Mouse (Mus musculus) neural tube, embryonic 14.5 days (tissue): ENCODE measurements around the gene Ms4a4d. TPM values are rescaled to one million over a fixed set of nuclear protein-coding genes. Genes with fewer than 3 reads are reported as not detected.

ENCODE experiments used
- ATAC-seq: fragments of 200-750 bp; cut with Nextera tagmentation; 2 replicates; pipeline ENCODE4 v1.8.0; 2017; ENCODE audit warnings: low read depth, mild to moderate bottlenecking, moderate TSS enrichment, moderate library complexity
- H3K27ac ChIP-seq: fragments of 300-500 bp; sonication (generic); 2 replicates; pipeline ENCODE4 v1.5.1; 2014; ENCODE audit warnings: low read depth, mild to moderate bottlenecking, control low read depth, low read length, moderate library complexity, mixed read lengths
- H3K27me3 ChIP-seq: fragments of 300-500 bp; sonication (generic); 2 replicates; pipeline ENCODE4 v1.6.1; 2014; ENCODE audit warnings: low read length; ENCODE audit not compliant: control insufficient read depth, insufficient read depth
- H3K36me3 ChIP-seq: fragments of 300-500 bp; sonication (generic); 2 replicates; pipeline ENCODE4 v1.6.1; 2014; ENCODE audit warnings: low read length, mixed read lengths; ENCODE audit not compliant: control insufficient read depth, insufficient read depth
- H3K4me1 ChIP-seq: fragments of 300-500 bp; sonication (generic); 2 replicates; pipeline ENCODE4 v1.6.1; 2014; ENCODE audit warnings: low read length; ENCODE audit not compliant: control insufficient read depth, insufficient read depth
- H3K4me2 ChIP-seq: fragments of 300-500 bp; sonication (generic); 2 replicates; pipeline ENCODE4 v1.6.1; 2014; ENCODE audit warnings: mild to moderate bottlenecking, low read depth, low read length, control low read depth
- H3K4me3 ChIP-seq: fragments of 300-500 bp; sonication (generic); 2 replicates; pipeline ENCODE4 v1.5.1; 2014; ENCODE audit warnings: low read depth, low read length, control low read depth, mixed read lengths
- H3K9ac ChIP-seq: fragments of 300-500 bp; sonication (generic); replicated peaks from 2 replicates; pipeline ENCODE4 v1.6.1; 2014; ENCODE audit warnings: low read depth, mild to moderate bottlenecking, control low read depth, low read length, mixed read lengths
- H3K9me3 ChIP-seq: fragments of 300-500 bp; sonication (generic); 2 replicates; pipeline ENCODE4 v1.6.1; 2016; ENCODE audit warnings: low read length; ENCODE audit not compliant: control insufficient read depth
- WGBS: fragments of 180-500 bp; shearing (Covaris S2); extraction: QIAGEN DNeasy Blood & Tissue Kit; methylation state at CpG from one replicate; pipeline ENCODE4 v1.1.7; 2014; 5-methylcytosine and 5-hydroxymethylcytosine counted together
- polyA plus RNA-seq: library from polyadenylated mRNA; unstranded; fragments of >200 nt; fragmentation: Nextera tagmentation; extraction: Ambion mirVana; gene quantifications from 2 replicates; pipeline ENCODE4 v1.2.1, GENCODE M21; 2014

The Ms4a4d gene
- polyA plus RNA-seq, 1 experiment from 2014 or later: 0.17 TPM

DNA sequence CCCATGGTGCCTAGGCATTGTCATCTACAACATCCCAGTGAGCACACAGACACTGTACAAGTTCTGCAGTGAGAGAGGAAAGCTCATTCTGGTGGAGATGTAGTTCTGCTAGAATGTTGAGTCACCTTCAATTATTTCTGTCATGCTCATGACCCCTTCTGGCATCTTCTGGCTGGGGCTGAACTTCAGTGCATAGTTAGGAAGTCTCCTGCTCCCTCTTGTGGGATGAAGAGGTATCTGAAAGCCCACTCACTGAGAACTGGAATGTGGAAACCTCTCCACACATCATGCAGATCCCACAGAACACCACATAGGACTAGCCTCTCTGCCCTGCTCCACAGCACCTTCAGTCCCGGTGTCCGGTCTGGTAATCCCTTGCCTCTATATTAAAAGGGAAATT, 65.4 kb downstream of the Ms4a4d start:
- Histone ChIP-seq H3K4me1 (no peaks in the 10 kb centered on the region), H3K36me3 (no peaks in the 10 kb centered on the region), H3K4me2 (no peak overlapping the region), H3K27me3 (no peaks in the 10 kb centered on the region), H3K9me3 (no peaks in the 10 kb centered on the region), H3K4me3 (no peak overlapping the region), H3K9ac (no peak overlapping the region), H3K27ac (no peak overlapping the region)
- WGBS: 93% methylated on average over 2 of the region's 2 CpGs
- no peak for ATAC-seq

DNA sequence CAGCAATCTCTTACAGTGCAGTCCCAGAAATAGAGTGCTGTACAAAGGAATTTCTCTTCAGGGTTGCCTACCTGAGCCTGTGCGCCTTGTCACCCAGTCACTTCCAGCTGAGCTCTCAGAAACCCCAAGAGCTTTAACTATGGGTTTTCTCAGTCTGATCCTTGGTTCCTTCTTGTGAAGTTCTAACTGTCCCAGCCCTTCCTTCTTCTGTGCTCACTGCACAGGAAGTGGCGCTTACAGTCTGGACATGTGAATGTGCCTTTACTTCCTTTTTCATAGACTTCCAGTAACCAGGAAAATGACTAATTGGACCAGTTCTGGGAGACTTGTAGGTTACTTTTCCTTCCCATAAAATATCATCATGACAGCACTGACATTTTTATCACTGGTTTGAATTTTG, 68.0 kb downstream of the Ms4a4d start, which contains the start of gene Ms4a6d:
Ms4a6d (minus strand) TSS at position 247 of the 400 bp plus-strand sequence.
- H3K4me1 ChIP-seq: no peaks in the 10 kb centered on the region
- H3K4me2 ChIP-seq: no peak within 1 kb of the TSS
- WGBS: 88% methylated on average over 2 of the region's 2 CpGs
- no peak within 1 kb of the TSS for H3K9ac ChIP-seq
- no peak within 1 kb of the TSS for H3K27ac ChIP-seq
- no peaks in the 10 kb centered on the region for H3K36me3 ChIP-seq
- no peak for ATAC-seq
- H3K4me3 ChIP-seq: no peak within 1 kb of the TSS
- H3K27me3 ChIP-seq: no peaks in the 10 kb centered on the region
- H3K9me3 ChIP-seq: no peaks in the 10 kb centered on the region

Other genes starting within 250 kb of the Ms4a4d start
- 0.06 TPM in 1 of 2 replicates, not detected in the other for gene Ms4a14, start 222.3 kb upstream of the Ms4a4d start, polyA plus RNA-seq
- 0.63 and 4.0 TPM in 2 replicates for gene Ms4a7, start 200.7 kb upstream of the Ms4a4d start, polyA plus RNA-seq
- gene Ms4a4a, start 161.3 kb upstream of the Ms4a4d start, polyA plus RNA-seq: 2.6 TPM in 1 of 2 replicates, not detected in the other
- gene Ms4a4c, start 132.0 kb upstream of the Ms4a4d start, polyA plus RNA-seq: not detected in 2 replicates
- not detected in 2 replicates for gene Ms4a4b, start 93.2 kb upstream of the Ms4a4d start, polyA plus RNA-seq
- 0.46 and 2.2 TPM in 2 replicates for gene Ms4a6c, start 67.4 kb upstream of the Ms4a4d start, polyA plus RNA-seq
- gene Gm8369, start 50.9 kb upstream of the Ms4a4d start, polyA plus RNA-seq: not detected in 2 replicates
- 0.33 and 3.1 TPM in 2 replicates for gene Ms4a6b, start 20.3 kb upstream of the Ms4a4d start, polyA plus RNA-seq
- 0.90 and 2.2 TPM in 2 replicates for gene Ms4a6d, start 68.0 kb downstream of the Ms4a4d start, polyA plus RNA-seq
- 0.15 and 0.40 TPM in 2 replicates for gene Ms4a2, start 86.9 kb downstream of the Ms4a4d start, polyA plus RNA-seq
- not detected in 2 replicates for gene Ms4a3, start 104.0 kb downstream of the Ms4a4d start, polyA plus RNA-seq
- gene Oosp2, start 123.8 kb downstream of the Ms4a4d start, polyA plus RNA-seq: not detected in 2 replicates
- gene Oosp1, start 154.3 kb downstream of the Ms4a4d start, polyA plus RNA-seq: not detected in 2 replicates
- gene Oosp3, start 160.3 kb downstream of the Ms4a4d start, polyA plus RNA-seq: not detected in 2 replicates
- not detected in 2 replicates for gene Gif, start 210.8 kb downstream of the Ms4a4d start, polyA plus RNA-seq
- 50.1 and 54.2 TPM in 2 replicates for gene Mrpl16, start 233.6 kb downstream of the Ms4a4d start, polyA plus RNA-seq